Mouse (Mus musculus) limb, embryonic 11.5 days (tissue): ENCODE measurements around the gene Hrg. TPM values are rescaled to one million over a fixed set of nuclear protein-coding genes. Genes with fewer than 3 reads are reported as not detected.

Experiments
- ATAC-seq: fragments of 200-750 bp; cut with Nextera tagmentation; 2 replicates; pipeline ENCODE4 v1.8.0; 2017; ENCODE audit warnings: low read depth; ENCODE audit not compliant: insufficient number of reproducible peaks, low FRiP score, low TSS enrichment
- DNase-seq: peaks from one replicate; pipeline ENCODE4 v3.0.0-alpha.2; 2015; ENCODE audit warnings: low spot score
- H3K27ac ChIP-seq: fragments of 300-500 bp; sonication (generic); replicated peaks from 2 replicates; pipeline ENCODE4 v1.5.1; 2014; ENCODE audit warnings: low read depth, mild to moderate bottlenecking, low read length
- H3K27me3 ChIP-seq: fragments of 300-500 bp; sonication (generic); 2 replicates; pipeline ENCODE4 v1.6.1; 2014; ENCODE audit warnings: mild to moderate bottlenecking, low read length, mixed read lengths; ENCODE audit not compliant: control insufficient read depth, insufficient read depth
- H3K36me3 ChIP-seq: fragments of 300-500 bp; sonication (generic); 2 replicates; pipeline ENCODE4 v1.6.1; 2014; ENCODE audit warnings: mild to moderate bottlenecking, low read length, moderate library complexity, mixed read lengths; ENCODE audit not compliant: control insufficient read depth, insufficient read depth
- H3K4me1 ChIP-seq: fragments of 300-500 bp; sonication (generic); 2 replicates; pipeline ENCODE4 v1.6.1; 2014; ENCODE audit warnings: low read length, mixed read lengths; ENCODE audit not compliant: control insufficient read depth, insufficient read depth
- H3K4me2 ChIP-seq: fragments of 300-500 bp; sonication (generic); 2 replicates; pipeline ENCODE4 v1.6.1; 2014; ENCODE audit warnings: low read depth, mild to moderate bottlenecking, moderate library complexity; ENCODE audit not compliant: severe bottlenecking
- H3K4me3 ChIP-seq: fragments of 300-500 bp; sonication (generic); 2 replicates; pipeline ENCODE4 v1.5.1; 2014; ENCODE audit warnings: low read depth, low read length
- H3K9ac ChIP-seq: fragments of 300-500 bp; sonication (generic); 2 replicates; pipeline ENCODE4 v1.6.1; 2014; ENCODE audit warnings: mild to moderate bottlenecking, low read length
- H3K9me3 ChIP-seq: fragments of 300-500 bp; sonication (generic); 2 replicates; pipeline ENCODE4 v1.6.1; 2016; ENCODE audit warnings: low read length; ENCODE audit not compliant: control insufficient read depth
- WGBS: fragments of 180-500 bp; shearing (Covaris S2); extraction: QIAGEN DNeasy Blood & Tissue Kit; methylation state at CpG from one replicate; pipeline ENCODE4 v1.1.7; 2014; 5-methylcytosine and 5-hydroxymethylcytosine counted together
- polyA plus RNA-seq: library from polyadenylated mRNA; unstranded; fragments of >200 nt; fragmentation: Nextera tagmentation; extraction: Ambion mirVana; gene quantifications from 2 replicates; pipeline ENCODE4 v1.2.1, GENCODE M21; 2014

Gene Hrg
- not detected in 2 replicates for polyA plus RNA-seq

- Histone ChIP-seq H3K4me2 (no peak within 1 kb of the TSS), H3K9me3 (no peaks in the 10 kb centered on the region), H3K4me1 (no peaks in the 10 kb centered on the region), H3K27me3 (no peaks in the 10 kb centered on the region), H3K9ac (no peak within 1 kb of the TSS), H3K4me3 (no peak within 1 kb of the TSS), H3K36me3 (no peaks in the 10 kb centered on the region), H3K27ac (no peak within 1 kb of the TSS)
- WGBS: 94% methylated on average over 6 of the region's 6 CpGs
- DNase-seq (no peak), ATAC-seq (no peak)
These were observed at the start of gene Hrg for GRCm38 (mm10) chr16:22950840-22951395. TSS of gene Hrg (plus strand) at chr16:22951072.

- Histone ChIP-seq H3K36me3 (no peaks in the 10 kb centered on the region), H3K4me1 (no peaks in the 10 kb centered on the region), H3K4me3 (no peak overlapping the region), H3K4me2 (no peak overlapping the region), H3K9ac (no peak overlapping the region), H3K27me3 (no peaks in the 10 kb centered on the region), H3K9me3 (no peaks in the 10 kb centered on the region; the same call in 1 of the 2 replicates), H3K27ac (no peak overlapping the region)
- ATAC-seq (no peak), DNase-seq (no peak)
- WGBS: 87% methylated on average over 3 of the region's 3 CpGs
These were observed 49.5 kb upstream of the Hrg start for GRCm38 (mm10) chr16:22901326-22901725.

- DNase-seq (no peak), ATAC-seq (no peak)
- no peak overlapping the region for H3K9ac ChIP-seq
- H3K27me3 ChIP-seq: no peaks in the 10 kb centered on the region
- H3K4me3 ChIP-seq: no peak overlapping the region
- H3K36me3 ChIP-seq: no peaks in the 10 kb centered on the region
- no peaks in the 10 kb centered on the region for H3K9me3 ChIP-seq
- no peaks in the 10 kb centered on the region for H3K4me1 ChIP-seq
- no peak overlapping the region for H3K27ac ChIP-seq
- H3K4me2 ChIP-seq: no peak overlapping the region
- WGBS: 90% methylated on average over 6 of the region's 6 CpGs
These were observed 41.6 kb upstream of the Hrg start for GRCm38 (mm10) chr16:22909290-22909689.

GRCm38 (mm10) chr16:22911986-22912385 lies 38.9 kb upstream of the Hrg start:
- ATAC-seq: no peak
- Histone ChIP-seq H3K9ac (no peak overlapping the region), H3K9me3 (no peaks in the 10 kb centered on the region), H3K27ac (no peak overlapping the region), H3K4me2 (no peak overlapping the region), H3K36me3 (no peaks in the 10 kb centered on the region), H3K27me3 (no peaks in the 10 kb centered on the region), H3K4me1 (no peaks in the 10 kb centered on the region), H3K4me3 (no peak overlapping the region)
- 84% methylated on average over 3 of the region's 3 CpGs for whole genome bisulfite sequencing
- no peak for DNase-seq

- DNase-seq (no peak), ATAC-seq (no peak)
- 86% methylated on average over 6 of the region's 6 CpGs for WGBS
- Histone ChIP-seq H3K27me3 (no peaks in the 10 kb centered on the region), H3K27ac (no peak overlapping the region), H3K4me1 (no peaks in the 10 kb centered on the region), H3K4me2 (no peak overlapping the region), H3K36me3 (no peaks in the 10 kb centered on the region), H3K9me3 (no peaks in the 10 kb centered on the region), H3K4me3 (no peak overlapping the region), H3K9ac (no peak overlapping the region)
These were observed 38.0 kb upstream of the Hrg start for GRCm38 (mm10) chr16:22912886-22913285.

DNA sequence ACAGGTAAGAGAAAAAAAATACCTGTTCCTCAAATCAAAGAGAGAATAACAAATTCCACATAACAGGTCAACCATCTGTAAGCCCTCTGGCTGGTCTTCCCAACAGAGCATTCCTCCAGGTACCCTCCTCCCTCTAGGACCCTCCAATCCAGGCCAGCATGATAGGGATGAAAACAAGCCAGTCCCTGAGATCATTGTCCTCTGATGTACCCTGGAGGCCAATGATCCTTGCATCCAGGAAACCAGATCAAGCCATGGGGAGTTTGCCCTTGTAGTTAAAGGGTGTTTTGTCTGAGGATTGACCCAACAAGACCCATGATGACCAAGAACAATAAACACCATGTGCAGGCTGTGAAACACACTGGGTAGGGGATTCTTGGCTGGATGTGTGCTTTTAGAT lies 36.6 kb upstream of the Hrg start:
- no peak for ATAC-seq
- H3K27ac ChIP-seq: no peak overlapping the region

GRCm38 (mm10) chr16:22918034-22918433 lies 32.8 kb upstream of the Hrg start, which contains the start of gene Fetub:
TSS of gene Fetub (plus strand) at chr16:22918334.
- H3K4me2 ChIP-seq: no peak within 1 kb of the TSS
- DNase-seq (no peak), ATAC-seq (no peak)
- H3K27me3 ChIP-seq: no peaks in the 10 kb centered on the region
- H3K9me3 ChIP-seq: no peaks in the 10 kb centered on the region
- H3K27ac ChIP-seq: no peak within 1 kb of the TSS
- no peak within 1 kb of the TSS for H3K4me3 ChIP-seq
- H3K36me3 ChIP-seq: no peaks in the 10 kb centered on the region
- WGBS: 93% methylated on average over 5 of the region's 5 CpGs
- no peak within 1 kb of the TSS for H3K9ac ChIP-seq
- H3K4me1 ChIP-seq: peaks cover 4% of the 10 kb centered on the region; the same call in 1 of the 2 replicates

More for the DNA sequence above, 36.6 kb upstream of the Hrg start:
- Histone ChIP-seq H3K9me3 (no peaks in the 10 kb centered on the region), H3K4me2 (no peak overlapping the region), H3K27me3 (no peaks in the 10 kb centered on the region), H3K4me1 (no peaks in the 10 kb centered on the region), H3K36me3 (no peaks in the 10 kb centered on the region), H3K4me3 (no peak overlapping the region), H3K9ac (no peak overlapping the region)
- no peak for DNase-seq

DNA sequence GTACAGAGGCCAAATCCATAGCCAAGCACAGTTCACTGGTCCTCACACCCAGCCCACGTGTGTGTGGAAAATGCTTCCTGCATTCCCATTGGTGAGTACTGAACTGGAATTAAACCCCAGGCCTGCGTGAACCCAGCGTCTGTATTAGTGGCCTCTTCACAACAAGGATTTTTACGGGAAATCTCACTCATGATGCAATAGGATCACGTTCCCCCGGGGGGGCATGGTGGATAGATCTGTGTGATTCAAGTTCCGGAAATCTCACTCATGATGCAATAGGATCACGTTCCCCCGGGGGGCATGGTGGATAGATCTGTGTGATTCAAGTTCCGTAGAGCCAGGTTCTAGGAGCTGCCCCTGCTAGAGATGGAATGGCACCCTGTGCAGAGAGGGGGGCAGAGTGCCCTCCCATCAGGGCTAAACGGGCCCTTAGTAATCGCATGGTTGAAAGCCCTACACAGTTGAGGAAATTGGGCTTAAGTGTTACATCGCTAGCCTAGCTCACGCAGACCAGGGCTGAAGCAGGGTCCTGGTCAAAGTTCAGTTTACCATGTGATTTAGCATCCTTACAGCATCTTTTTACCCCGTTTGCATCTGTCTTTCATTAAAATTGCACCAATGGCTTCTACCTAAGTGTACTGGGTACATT lies 32.1 kb upstream of the Hrg start:
- no peaks in the 10 kb centered on the region for H3K27me3 ChIP-seq
- H3K36me3 ChIP-seq: no peaks in the 10 kb centered on the region
- ATAC-seq (0 out of 2 replicates have a peak, but pooled peaks have one; percentile 35), DNase-seq (peak; percentile 22)
- H3K4me1 ChIP-seq: peaks cover 4% of the 10 kb centered on the region; the same call in 1 of the 2 replicates
- H3K4me3 ChIP-seq: no peak overlapping the region
- no peak overlapping the region for H3K4me2 ChIP-seq
- no peak overlapping the region for H3K27ac ChIP-seq
- WGBS: 58% methylated on average over 15 of the region's 15 CpGs
- H3K9me3 ChIP-seq: no peaks in the 10 kb centered on the region
- no peak overlapping the region for H3K9ac ChIP-seq
